Mouse (Mus musculus): Measurements from ENCODE around the gene Hdac10. TPM values are rescaled to one million over a fixed set of nuclear protein-coding genes. Genes with fewer than 3 reads are reported as not detected.

The Hdac10 gene
- total RNA-seq, 2 experiments from 2014 or later, result 7.6 to 10.6 TPM

- DNase-seq, result no peak
These were observed 53.7 kb downstream of the Hdac10 start, which contains the start of gene Trabd for GRCm38 (mm10) chr15:89074613-89075477. TSS of gene Trabd (plus strand) at chr15:89075124.

GRCm38 (mm10) chr15:89073993-89074603 lies 54.4 kb downstream of the Hdac10 start:
- no peak for DNase-seq

Small RNA genes within 50 kb of the gene (microRNA-seq; reads per million reads assigned to microRNA genes)
- 0 reads per million in 2 experiments for gene Mir7118

Other genes starting within 250 kb of the Hdac10 start
- gene Ttll8, start 174.3 kb downstream of the Hdac10 start, total RNA-seq (2021), result not detected
- gene Mlc1, start 149.7 kb downstream of the Hdac10 start, total RNA-seq (2021), result under 1 TPM; 0.07 to 0.20 TPM
- not detected for gene Mov10l1, start 145.8 kb downstream of the Hdac10 start, total RNA-seq (2021)
- under 1 TPM; 0.07 to 0.18 TPM for gene Panx2, start 69.0 kb downstream of the Hdac10 start, total RNA-seq (2021)
- 10 to 100 TPM; 24.9 to 28.1 TPM for gene Trabd, start 53.6 kb downstream of the Hdac10 start, total RNA-seq (2021)
- 10 to 100 TPM in 1 of 2 experiments, 1 to 10 TPM in 1; 9.1 to 10.1 TPM for gene Selenoo, start 39.6 kb downstream of the Hdac10 start, total RNA-seq (2021)
- 10 to 100 TPM in 1 of 2 experiments, 1 to 10 TPM in 1; 8.4 to 11.0 TPM for gene Tubgcp6, start 5.6 kb downstream of the Hdac10 start, total RNA-seq (2021)
- 10 to 100 TPM; 76.0 to 77.1 TPM for gene Mapk12, start 12.0 kb upstream of the Hdac10 start, total RNA-seq (2021)
- gene Mapk11, start 20.9 kb upstream of the Hdac10 start, total RNA-seq (2021), result 1 to 10 TPM; 2.1 to 3.0 TPM
- gene Plxnb2, start 52.1 kb upstream of the Hdac10 start, total RNA-seq (2021), result 10 to 100 TPM; 28.9 to 43.0 TPM
- gene Dennd6b, start 67.8 kb upstream of the Hdac10 start, total RNA-seq (2021), result 1 to 10 TPM; 4.5 to 7.0 TPM
- gene Ppp6r2, start 82.9 kb upstream of the Hdac10 start, total RNA-seq (2021), result 10 to 100 TPM; 60.1 to 61.9 TPM
- gene Sbf1, start 186.6 kb upstream of the Hdac10 start, total RNA-seq (2021), result 10 to 100 TPM; 50.1 to 70.5 TPM
- not detected for gene Adm2, start 194.0 kb upstream of the Hdac10 start, total RNA-seq (2021)
- not detected for gene Miox, start 205.7 kb upstream of the Hdac10 start, total RNA-seq (2021)
- 10 to 100 TPM; 22.4 to 25.5 TPM for gene Lmf2, start 227.0 kb upstream of the Hdac10 start, total RNA-seq (2021)
- 10 to 100 TPM; 50.5 to 55.8 TPM for gene Ncaph2, start 227.0 kb upstream of the Hdac10 start, total RNA-seq (2021)
- gene Sco2, start 245.1 kb upstream of the Hdac10 start, total RNA-seq (2021), result 10 to 100 TPM; 14.2 to 14.6 TPM
- under 1 TPM; 0.38 to 0.50 TPM for gene Tymp, start 248.3 kb upstream of the Hdac10 start, total RNA-seq (2021)

All from gastrocnemius, postnatal 10 days (tissue).